Mouse (Mus musculus): Measurements from ENCODE around the gene Fgfr1op2. TPM values are rescaled to one million over a fixed set of nuclear protein-coding genes. Genes with fewer than 3 reads are reported as not detected.

The Fgfr1op2 gene
- total RNA-seq (2014; rRNA removed) = 21.6 and 22.3 TPM in 2 replicates
- 45.9 and 51.5 TPM in 2 replicates for polyA plus RNA-seq (2015; fragmentation: Nextera tagmentation; extraction: Ambion mirVana)

GRCm38 (mm10) chr6:146576903-146577302 lies at the start of gene Fgfr1op2:
TSS of gene Fgfr1op2 (plus strand) at chr6:146577203.
- TF ChIP-seq CTCF (IDR thresholded peaks at IDR 0.05; ENCODE audit: low read depth) = no peak
- peak within 1 kb of the TSS; percentile 99 for H3K27ac ChIP-seq
- no peak for DNase-seq (ENCODE audit: low spot score)
- peaks cover 16% of the 10 kb centered on the region for H3K4me1 ChIP-seq (ENCODE audit: insufficient read depth, low read length)
- WGBS = under 1% methylated on average over 13 of the region's 13 CpGs
- peak within 1 kb of the TSS; percentile 79 for H3K9ac ChIP-seq (replicated peaks; ENCODE audit: low read length)
- no peaks in the 10 kb centered on the region for H3K9me3 ChIP-seq (ENCODE audit: low read length)
- peak within 1 kb of the TSS; percentile 80 for H3K4me2 ChIP-seq (ENCODE audit: low read depth, low read length)
- H3K27me3 ChIP-seq (ENCODE audit: insufficient read depth, low read length) = no peaks in the 10 kb centered on the region
- no peak for ATAC-seq
- H3K36me3 ChIP-seq (ENCODE audit: insufficient read depth, low read length) = no peaks in the 10 kb centered on the region
- H3K4me3 ChIP-seq (ENCODE audit: low read length) = peak within 1 kb of the TSS; percentile 77

GRCm38 (mm10) chr6:146527537-146527936 lies 49.5 kb upstream of the Fgfr1op2 start:
- no peaks in the 10 kb centered on the region for H3K4me1 ChIP-seq (ENCODE audit: insufficient read depth, low read length)
- H3K27me3 ChIP-seq (ENCODE audit: insufficient read depth, low read length) = no peaks in the 10 kb centered on the region
- no peak overlapping the region for H3K4me2 ChIP-seq (ENCODE audit: low read depth, low read length)
- H3K4me3 ChIP-seq (ENCODE audit: low read length) = no peak overlapping the region
- H3K27ac ChIP-seq = no peak overlapping the region
- TF ChIP-seq CTCF (IDR thresholded peaks at IDR 0.05; ENCODE audit: low read depth) = no peak
- whole genome bisulfite sequencing = 93% methylated on average over 2 of the region's 2 CpGs
- no peaks in the 10 kb centered on the region for H3K9me3 ChIP-seq (ENCODE audit: low read length)
- no peak overlapping the region for H3K9ac ChIP-seq (replicated peaks; ENCODE audit: low read length)
- DNase-seq (ENCODE audit: low spot score) = no peak
- H3K36me3 ChIP-seq (ENCODE audit: insufficient read depth, low read length) = no peaks in the 10 kb centered on the region
- no peak for ATAC-seq

- no peak overlapping the region for H3K9ac ChIP-seq (replicated peaks; ENCODE audit: low read length)
- no peak overlapping the region for H3K27ac ChIP-seq
- DNase-seq (ENCODE audit: low spot score) (no peak), ATAC-seq (no peak)
- H3K36me3 ChIP-seq (ENCODE audit: insufficient read depth, low read length) = no peaks in the 10 kb centered on the region
- WGBS = 81% methylated on average over 7 of the region's 7 CpGs
- H3K4me3 ChIP-seq (ENCODE audit: low read length) = no peak overlapping the region
- H3K9me3 ChIP-seq (ENCODE audit: low read length) = no peaks in the 10 kb centered on the region
- no peaks in the 10 kb centered on the region for H3K4me1 ChIP-seq (ENCODE audit: insufficient read depth, low read length)
- H3K27me3 ChIP-seq (ENCODE audit: insufficient read depth, low read length) = no peaks in the 10 kb centered on the region
- no peak for TF ChIP-seq CTCF (IDR thresholded peaks at IDR 0.05; ENCODE audit: low read depth)
- no peak overlapping the region for H3K4me2 ChIP-seq (ENCODE audit: low read depth, low read length)
These were observed 46.6 kb upstream of the Fgfr1op2 start for GRCm38 (mm10) chr6:146530363-146530762.

GRCm38 (mm10) chr6:146530769-146531168 lies 46.2 kb upstream of the Fgfr1op2 start:
- Histone ChIP-seq H3K4me1 (ENCODE audit: insufficient read depth, low read length) (no peaks in the 10 kb centered on the region), H3K4me2 (ENCODE audit: low read depth, low read length) (no peak overlapping the region), H3K27ac (no peak overlapping the region), H3K9ac (replicated peaks; ENCODE audit: low read length) (no peak overlapping the region), H3K27me3 (ENCODE audit: insufficient read depth, low read length) (no peaks in the 10 kb centered on the region), H3K4me3 (ENCODE audit: low read length) (no peak overlapping the region), H3K36me3 (ENCODE audit: insufficient read depth, low read length) (no peaks in the 10 kb centered on the region), H3K9me3 (ENCODE audit: low read length) (no peaks in the 10 kb centered on the region)
- ATAC-seq = no peak
- WGBS = 72% methylated on average over 5 of the region's 5 CpGs
- no peak for TF ChIP-seq CTCF (IDR thresholded peaks at IDR 0.05; ENCODE audit: low read depth)
- DNase-seq (ENCODE audit: low spot score) = no peak

GRCm38 (mm10) chr6:146533146-146533545 lies 43.9 kb upstream of the Fgfr1op2 start:
- Histone ChIP-seq H3K4me1 (ENCODE audit: insufficient read depth, low read length) (no peaks in the 10 kb centered on the region), H3K4me3 (ENCODE audit: low read length) (no peak overlapping the region), H3K9ac (replicated peaks; ENCODE audit: low read length) (no peak overlapping the region), H3K4me2 (ENCODE audit: low read depth, low read length) (no peak overlapping the region), H3K36me3 (ENCODE audit: insufficient read depth, low read length) (no peaks in the 10 kb centered on the region), H3K27me3 (ENCODE audit: insufficient read depth, low read length) (no peaks in the 10 kb centered on the region), H3K27ac (no peak overlapping the region), H3K9me3 (ENCODE audit: low read length) (no peaks in the 10 kb centered on the region)
- ATAC-seq = no peak
- TF ChIP-seq CTCF (IDR thresholded peaks at IDR 0.05; ENCODE audit: low read depth) = no peak
- no peak for DNase-seq (ENCODE audit: low spot score)
- WGBS = 91% methylated on average over 4 of the region's 4 CpGs

GRCm38 (mm10) chr6:146535501-146535900 lies 41.5 kb upstream of the Fgfr1op2 start:
- WGBS = 94% methylated on average over 5 of the region's 5 CpGs

GRCm38 (mm10) chr6:146537111-146537510 lies 39.9 kb upstream of the Fgfr1op2 start:
- no peak overlapping the region for H3K4me3 ChIP-seq (ENCODE audit: low read length)
- H3K27me3 ChIP-seq (ENCODE audit: insufficient read depth, low read length) = no peaks in the 10 kb centered on the region
- H3K4me2 ChIP-seq (ENCODE audit: low read depth, low read length) = no peak overlapping the region
- ATAC-seq (no peak), DNase-seq (ENCODE audit: low spot score) (no peak)
- no peaks in the 10 kb centered on the region for H3K4me1 ChIP-seq (ENCODE audit: insufficient read depth, low read length)
- H3K36me3 ChIP-seq (ENCODE audit: insufficient read depth, low read length) = no peaks in the 10 kb centered on the region
- no peak overlapping the region for H3K27ac ChIP-seq
- no peak overlapping the region for H3K9ac ChIP-seq (replicated peaks; ENCODE audit: low read length)
- H3K9me3 ChIP-seq (ENCODE audit: low read length) = no peaks in the 10 kb centered on the region
- no peak for TF ChIP-seq CTCF (IDR thresholded peaks at IDR 0.05; ENCODE audit: low read depth)
- 94% methylated on average over 4 of the region's 4 CpGs for WGBS

More at GRCm38 (mm10) chr6:146535501-146535900, 41.5 kb upstream of the Fgfr1op2 start:
- H3K9me3 ChIP-seq (ENCODE audit: low read length) = no peaks in the 10 kb centered on the region
- no peak for TF ChIP-seq CTCF (IDR thresholded peaks at IDR 0.05; ENCODE audit: low read depth)
- no peak overlapping the region for H3K4me2 ChIP-seq (ENCODE audit: low read depth, low read length)
- ATAC-seq = no peak
- no peaks in the 10 kb centered on the region for H3K36me3 ChIP-seq (ENCODE audit: insufficient read depth, low read length)
- H3K4me1 ChIP-seq (ENCODE audit: insufficient read depth, low read length) = no peaks in the 10 kb centered on the region
- no peak for DNase-seq (ENCODE audit: low spot score)
- H3K9ac ChIP-seq (replicated peaks; ENCODE audit: low read length) = no peak overlapping the region
- H3K27me3 ChIP-seq (ENCODE audit: insufficient read depth, low read length) = no peaks in the 10 kb centered on the region
- no peak overlapping the region for H3K4me3 ChIP-seq (ENCODE audit: low read length)
- H3K27ac ChIP-seq = no peak overlapping the region

Measured in hindbrain, postnatal 0 days (tissue).